Mouse (Mus musculus) monocyte, adult 2 months (primary cell): ENCODE data around the gene Slc26a6.

Source experiments
- DNase-seq, 2 experiments: peaks; one replicate each; pipeline ENCODE4 v3.0.0; 2022; ENCODE audit warnings: low spot score in 2 of 2, low read depth in 1 of 2

Gene Slc26a6

GRCm38 (mm10) chr9:108845390-108845789 lies 7.7 kb upstream of the Slc26a6 start:
- no peak for DNase-seq

DNA sequence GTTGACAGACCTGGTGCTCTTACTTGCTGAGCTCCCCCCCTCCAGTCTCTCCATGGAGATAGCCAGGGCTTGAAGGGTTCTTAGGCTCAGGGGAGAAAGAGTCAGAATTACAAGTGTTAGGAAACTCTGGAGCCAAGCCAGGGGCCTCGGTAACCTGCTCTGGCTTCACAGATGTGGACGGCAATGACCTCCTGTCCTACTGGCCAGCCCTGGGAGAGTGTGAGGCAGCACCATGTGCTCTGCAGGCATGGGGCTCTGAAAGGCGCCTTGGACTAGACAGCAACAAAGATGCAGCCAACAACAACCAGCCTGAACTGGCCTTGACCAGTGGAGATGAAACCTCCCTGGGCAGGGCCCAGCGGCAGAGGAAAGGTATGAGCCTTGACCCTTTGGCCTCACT lies 5.7 kb upstream of the Slc26a6 start:
- DNase-seq, result no peak

DNA sequence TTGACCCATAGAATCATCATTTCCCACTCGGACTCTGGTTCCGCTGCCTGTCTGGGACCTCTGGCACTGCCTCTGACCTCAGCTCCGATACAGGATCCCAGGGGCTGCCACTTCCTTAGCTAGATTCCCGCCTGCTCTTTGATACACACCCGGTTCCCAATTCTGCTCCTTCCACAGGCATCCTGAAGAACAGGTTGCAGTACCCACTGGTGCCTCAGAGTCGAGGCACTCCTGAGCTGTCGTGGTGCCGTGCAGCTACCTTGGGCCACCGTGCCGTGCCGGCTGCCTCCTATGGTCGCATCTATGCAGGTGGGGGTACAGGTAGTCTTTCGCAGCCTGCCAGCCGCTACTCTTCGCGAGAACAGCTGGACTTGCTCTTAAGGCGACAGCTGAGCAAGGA lies 4.7 kb upstream of the Slc26a6 start:
- no peak for DNase-seq

- peak; percentile 93 to 94 for DNase-seq
These were observed 655 bp downstream of the Slc26a6 start for GRCm38 (mm10) chr9:108853635-108854240.

DNA sequence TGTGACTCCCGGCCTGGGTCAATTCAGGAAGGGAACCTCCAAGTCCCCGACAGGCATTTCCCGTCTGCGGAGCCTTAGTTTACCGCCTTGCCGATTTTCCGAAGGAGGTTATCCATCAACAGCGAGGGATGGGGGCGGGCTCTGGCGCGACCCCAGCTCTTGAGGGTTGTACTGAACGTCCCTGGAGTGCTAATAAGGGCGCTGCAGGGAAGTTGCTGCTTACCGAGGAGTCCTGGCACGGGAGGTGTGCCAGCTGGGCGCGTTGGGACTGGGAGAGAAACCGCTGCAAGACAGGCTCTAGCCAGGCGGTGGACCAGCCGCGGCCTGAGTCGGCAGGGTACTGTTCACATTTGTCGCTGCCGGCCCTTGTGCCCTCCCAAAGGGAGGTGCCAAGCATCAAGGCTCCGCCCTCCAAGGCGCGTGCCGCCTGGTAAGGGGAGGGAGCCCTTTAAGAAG lies 1.2 kb downstream of the Slc26a6 start:
- peak; percentile 52 to 84 for DNase-seq

DNA sequence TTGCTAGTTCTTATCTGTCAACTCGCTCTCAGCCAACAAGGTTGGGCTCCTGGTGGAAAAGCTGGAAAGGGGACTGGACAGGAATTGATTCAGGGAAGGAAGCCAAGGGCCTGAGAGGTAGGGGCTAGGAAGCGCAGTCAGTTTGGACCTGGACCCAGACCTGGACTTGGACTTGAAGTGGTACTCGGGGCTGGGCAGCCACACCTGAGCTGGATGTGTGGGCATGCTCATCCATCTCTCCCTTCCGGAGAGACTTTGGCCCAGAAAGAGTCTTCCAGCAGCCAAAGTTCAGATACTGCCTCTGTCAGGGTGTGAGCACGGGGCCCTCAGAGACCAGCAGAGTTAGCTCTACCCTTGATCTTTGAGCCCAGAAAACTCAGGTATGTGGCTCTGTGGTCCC lies 2.3 kb downstream of the Slc26a6 start:
- no peak for DNase-seq

GRCm38 (mm10) chr9:108858792-108859527 lies 5.9 kb downstream of the Slc26a6 start:
- no peak for DNase-seq

- no peak for DNase-seq
These were observed 59.2 kb downstream of the Slc26a6 start for GRCm38 (mm10) chr9:108912308-108912707.

DNA sequence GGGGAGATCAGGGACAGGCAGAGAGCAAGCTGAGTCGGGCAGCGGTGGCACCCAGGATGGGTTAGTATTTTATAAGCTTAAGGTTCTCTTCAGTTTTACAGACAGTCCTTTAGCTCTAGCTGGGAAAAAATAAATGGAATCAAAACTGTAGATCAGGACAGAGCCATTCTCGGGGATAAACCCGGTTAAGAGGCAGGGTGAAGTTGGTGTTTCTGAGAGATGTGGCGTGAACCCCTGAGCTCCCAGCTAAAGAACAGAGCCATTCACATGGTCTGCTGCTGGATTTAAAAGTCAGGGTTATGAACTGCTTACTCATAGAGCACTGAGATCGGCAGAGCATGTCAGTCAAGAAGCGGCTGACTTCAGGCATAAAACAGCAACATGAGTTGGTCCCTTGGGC lies 60.1 kb downstream of the Slc26a6 start:
- DNase-seq, result no peak

- DNase-seq, result no peak
These were observed 60.5 kb downstream of the Slc26a6 start for GRCm38 (mm10) chr9:108913621-108914020.

DNA sequence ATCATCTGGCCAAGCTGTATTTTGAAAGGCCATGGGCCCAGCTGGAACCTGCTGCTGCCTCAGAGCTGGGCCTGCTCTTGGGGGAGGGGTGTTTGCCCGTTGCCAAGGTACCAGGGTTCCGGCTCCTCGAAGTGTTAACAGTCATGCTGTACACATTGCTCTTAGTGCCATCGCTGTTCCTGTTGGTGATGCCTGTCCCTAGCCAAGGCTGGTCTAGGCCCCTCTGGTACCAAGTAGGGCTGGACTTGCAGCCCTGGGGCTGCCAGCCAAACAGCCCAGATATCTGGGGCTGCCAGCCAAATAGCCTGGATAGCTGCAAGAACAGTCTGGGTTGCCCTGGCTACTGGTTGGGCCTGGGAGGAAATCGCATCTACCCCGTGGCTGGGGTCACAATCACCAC lies 61.4 kb downstream of the Slc26a6 start, which contains the start of gene Tmem89:
TSS of gene Tmem89 (plus strand) at position 129 of the 400 bp plus-strand sequence.
- no peak for DNase-seq

DNA sequence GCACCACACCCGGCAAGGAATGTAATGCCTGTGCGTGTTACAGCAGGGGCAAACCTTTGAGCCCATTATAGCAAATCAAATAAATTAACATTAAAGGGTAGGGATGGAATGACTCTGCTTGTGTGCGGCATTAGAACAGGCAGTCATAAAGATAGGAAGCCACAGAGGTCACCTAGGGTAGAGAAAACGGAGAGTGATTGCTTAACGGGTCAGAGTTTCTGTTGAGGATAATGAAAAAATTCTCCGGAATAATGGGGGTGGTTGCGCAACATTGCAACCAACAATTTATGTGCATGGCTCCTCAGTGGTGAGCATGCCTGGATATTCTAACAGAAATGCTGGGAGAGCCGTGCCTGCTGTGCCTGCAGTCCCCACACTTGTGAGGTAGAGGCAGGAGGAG lies 72.8 kb downstream of the Slc26a6 start:
- no peak for DNase-seq

- no peak for DNase-seq
These were observed 75.3 kb downstream of the Slc26a6 start for GRCm38 (mm10) chr9:108928424-108928823.

- no peak for DNase-seq
These were observed 82.9 kb downstream of the Slc26a6 start for GRCm38 (mm10) chr9:108935991-108936390.

DNA sequence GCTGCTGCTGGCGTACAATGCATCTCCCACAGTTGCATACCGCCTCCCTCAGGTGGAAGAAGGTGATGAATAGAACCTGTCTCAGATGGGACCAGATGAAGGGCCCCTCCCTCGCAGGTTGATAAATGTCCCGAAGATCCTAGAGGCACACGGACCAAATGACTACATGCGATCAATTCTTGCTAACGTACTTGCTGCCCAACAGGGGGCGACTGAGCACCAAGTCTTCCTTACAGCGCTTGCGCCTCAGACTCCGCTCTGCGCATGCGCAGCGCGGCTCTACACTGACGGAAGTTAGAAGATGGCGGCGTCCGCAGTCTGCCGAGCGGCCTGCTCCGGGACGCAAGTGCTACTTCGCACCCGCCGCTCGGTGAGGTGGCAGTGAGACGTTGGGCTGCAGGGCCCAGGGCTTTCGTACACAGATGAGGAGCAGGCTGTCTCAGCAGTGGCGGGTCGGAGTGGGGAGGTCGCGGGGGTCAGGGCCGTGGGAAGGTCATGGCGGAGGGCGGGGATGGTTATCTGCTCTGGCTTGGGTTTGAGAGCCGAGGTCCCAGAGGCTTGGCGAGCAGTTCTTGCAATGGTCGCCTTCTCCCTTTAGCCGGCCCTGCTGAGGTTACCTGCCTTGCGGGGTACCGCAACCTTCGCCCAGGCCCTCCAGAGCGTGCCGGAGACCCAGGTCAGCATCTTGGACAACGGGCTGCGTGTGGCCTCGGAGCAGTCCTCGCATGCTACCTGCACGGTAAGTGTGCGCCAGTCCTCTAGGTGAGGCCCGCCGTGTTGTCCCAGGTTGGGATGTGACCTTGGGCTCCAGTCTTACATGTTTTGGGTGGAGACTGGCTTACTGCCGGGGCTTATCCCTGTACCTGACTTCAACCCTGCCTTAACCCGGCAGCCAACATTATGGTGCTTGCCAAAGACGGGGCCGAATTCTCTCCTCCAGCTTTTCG lies 83.6 kb downstream of the Slc26a6 start, which contains the start of gene Uqcrc1:
TSS of gene Uqcrc1 (plus strand) at position 216 of the 947 bp plus-strand sequence.
- DNase-seq, result peak; percentile 86 to 89

DNA sequence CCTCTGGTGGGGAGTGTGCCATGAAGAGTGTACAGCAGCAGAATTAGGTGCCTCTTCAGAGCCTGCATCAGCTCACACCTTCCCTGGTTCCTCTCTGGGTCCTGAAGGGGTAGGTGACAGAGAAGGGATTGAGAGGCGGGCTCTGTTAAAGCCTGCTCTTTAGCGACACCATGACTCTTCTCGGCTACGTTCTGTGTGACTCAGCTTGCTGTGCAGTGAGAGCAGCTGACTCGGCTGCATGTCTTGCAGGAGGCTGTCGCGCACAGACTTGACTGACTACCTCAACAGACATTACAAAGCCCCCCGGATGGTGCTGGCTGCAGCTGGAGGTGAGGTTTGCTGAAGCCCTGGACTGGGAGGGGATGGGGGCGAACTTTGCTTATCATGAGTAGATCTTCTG lies 92.0 kb downstream of the Slc26a6 start:
- no peak for DNase-seq

GRCm38 (mm10) chr9:108945608-108946007 lies 92.5 kb downstream of the Slc26a6 start:
- DNase-seq, result no peak

GRCm38 (mm10) chr9:108949231-108949966 lies 96.3 kb downstream of the Slc26a6 start:
- no peak for DNase-seq

DNA sequence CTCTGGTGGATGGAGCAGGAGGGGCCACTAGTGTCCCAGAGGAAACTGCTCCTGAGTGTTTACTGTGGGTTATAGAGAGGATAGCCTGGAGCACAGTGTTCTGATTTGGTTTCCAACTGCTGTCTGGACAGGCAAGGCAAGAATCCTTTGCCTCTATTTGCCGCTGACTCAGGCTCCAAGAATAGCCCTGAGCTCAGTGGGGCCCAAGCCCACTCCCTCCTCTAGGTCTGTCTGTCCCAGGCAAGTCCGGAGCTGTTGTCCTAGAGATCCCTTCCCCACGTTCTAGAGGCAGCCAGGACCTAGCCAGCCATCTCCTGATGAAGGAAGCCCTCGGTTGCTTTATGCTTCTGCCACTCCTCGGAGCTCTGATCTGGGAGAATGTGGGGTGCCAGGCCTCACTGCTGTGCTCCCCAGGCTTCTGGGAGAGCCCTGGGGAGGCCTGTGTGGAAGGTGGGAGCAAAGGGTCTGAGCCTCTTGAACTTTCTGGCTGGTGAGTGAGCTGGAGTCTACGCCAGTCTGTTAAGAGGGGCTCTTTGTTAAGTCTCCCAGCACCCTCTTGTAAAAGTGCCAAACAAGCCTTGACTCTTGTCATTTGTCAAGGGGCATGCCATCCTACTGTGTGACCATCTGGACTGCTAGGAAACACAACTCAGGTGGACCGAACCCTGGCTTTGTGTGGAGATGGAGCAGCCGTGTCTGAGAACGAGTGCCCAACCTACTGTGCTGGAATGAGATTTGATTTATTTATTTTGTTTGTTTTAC lies 97.1 kb downstream of the Slc26a6 start:
- no peak for DNase-seq

GRCm38 (mm10) chr9:108953081-108953636 lies 100.1 kb downstream of the Slc26a6 start, which contains the start of gene Col7a1:
TSS of gene Col7a1 (plus strand) at chr9:108953586.
- no peak for DNase-seq
